Mouse (Mus musculus) left cerebral cortex, adult 18-20 months (tissue): ENCODE data around the gene Lgals7. TPM values are rescaled to one million over a fixed set of nuclear protein-coding genes. Genes with fewer than 3 reads are reported as not detected.
A peak's percentile ranks its signal among the peaks of the same experiment; 100 is the strongest.

Experiments
- DNase-seq, 2 experiments: peaks; one replicate each; pipeline ENCODE4 v3.0.0; 2021 to 2022; ENCODE audit warnings: low spot score in 2 of 2, mixed read lengths in 1 of 2
- long read RNA-seq, 2 experiments: library from polyadenylated mRNA; stranded (forward); transcript quantifications; one replicate each; pipeline ENCODE4 v2.0.0; 2021
- total RNA-seq, 2 experiments: library from RNA; stranded (reverse); gene quantifications; 2 replicates each; pipeline ENCODE4 v1.2.3; 2021

Lgals7 gene
- under 1 TPM in 1 of 2 experiments, not detected in 1; 0.74 TPM for total RNA-seq
- long read RNA-seq, experiment 1: 0 reads
- long read RNA-seq, experiment 2: 0 reads

- no peak for DNase-seq
Observed at GRCm38 (mm10) chr7:28863540-28863939, at the start of gene Lgals7. Gene Lgals7 (plus strand): TSS chr7:28863853.

DNA sequence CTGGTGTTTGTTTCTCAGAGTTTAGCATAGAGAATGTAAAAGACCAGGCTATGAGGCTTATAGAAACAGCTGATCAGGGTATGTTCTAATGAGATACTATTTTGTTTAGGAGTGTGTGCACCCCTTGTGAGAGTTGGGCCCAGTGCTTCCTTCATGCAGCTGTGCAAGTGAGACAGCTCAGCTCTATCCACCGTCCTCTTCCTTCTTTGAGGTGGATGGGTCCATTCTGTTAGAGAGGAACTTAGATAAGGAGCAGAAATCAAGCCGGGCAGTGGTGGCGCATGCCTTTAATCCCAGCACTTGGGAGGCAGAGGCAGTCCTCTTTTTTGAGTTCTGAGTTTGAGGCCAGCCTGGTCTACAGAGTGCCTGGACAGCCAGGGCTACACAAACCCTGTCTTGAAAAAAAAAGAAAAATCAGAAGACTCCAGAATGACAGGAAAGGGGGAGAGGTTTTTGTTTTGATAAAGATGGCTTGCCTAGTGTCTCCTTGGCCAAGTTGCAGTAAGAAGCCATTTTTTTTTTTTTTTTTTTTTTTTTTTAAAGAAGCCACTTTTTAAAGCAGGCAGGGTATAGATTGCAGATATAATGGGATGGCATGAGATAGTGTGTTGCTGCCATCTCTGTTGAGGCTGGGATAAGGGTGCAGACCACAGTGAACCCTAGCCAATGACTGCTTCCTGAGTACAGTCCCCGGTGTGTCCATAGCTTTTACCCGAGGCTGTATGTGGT lies 49.2 kb upstream of the Lgals7 start:
- no peak for DNase-seq

DNA sequence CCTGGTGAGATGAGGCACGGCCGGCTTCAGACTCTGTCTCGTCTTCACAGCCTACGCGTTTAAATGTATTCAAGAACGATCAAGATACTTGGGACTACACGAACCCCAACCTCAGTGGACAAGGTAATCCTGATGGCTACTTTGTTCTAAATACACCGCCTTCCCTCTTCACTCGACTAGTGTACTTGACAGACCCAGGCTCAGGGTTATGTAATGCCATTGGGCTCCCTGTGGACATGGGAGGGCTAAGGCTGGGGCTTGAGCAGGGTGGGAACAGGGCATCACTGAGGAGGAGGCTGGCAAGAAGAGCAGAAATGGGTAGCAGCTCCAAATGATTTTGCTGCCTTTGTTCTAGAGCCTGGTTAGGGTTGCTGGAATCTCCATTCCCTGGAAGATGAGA lies 48.4 kb upstream of the Lgals7 start:
- no peak for DNase-seq

- no peak for DNase-seq
Observed at GRCm38 (mm10) chr7:28816201-28816600, 47.5 kb upstream of the Lgals7 start.

DNA sequence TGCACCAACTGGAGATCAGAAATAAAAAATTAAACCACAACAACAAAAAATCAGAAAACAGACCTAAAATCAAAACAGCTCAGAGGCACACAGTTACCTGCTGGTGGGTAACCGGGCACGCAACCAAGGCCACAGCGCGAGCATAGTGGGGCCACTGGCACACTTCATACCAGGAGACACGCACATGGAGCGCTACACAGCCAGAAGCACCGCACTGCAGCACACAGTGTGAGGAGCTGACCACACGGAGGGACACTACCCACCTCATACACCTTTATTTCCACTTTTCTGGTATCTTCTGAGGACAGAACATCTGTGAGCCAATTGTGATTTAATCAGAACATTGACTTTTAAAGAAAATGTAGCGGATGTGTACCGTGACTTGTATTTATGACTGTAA lies 46.7 kb upstream of the Lgals7 start:
- no peak for DNase-seq

DNA sequence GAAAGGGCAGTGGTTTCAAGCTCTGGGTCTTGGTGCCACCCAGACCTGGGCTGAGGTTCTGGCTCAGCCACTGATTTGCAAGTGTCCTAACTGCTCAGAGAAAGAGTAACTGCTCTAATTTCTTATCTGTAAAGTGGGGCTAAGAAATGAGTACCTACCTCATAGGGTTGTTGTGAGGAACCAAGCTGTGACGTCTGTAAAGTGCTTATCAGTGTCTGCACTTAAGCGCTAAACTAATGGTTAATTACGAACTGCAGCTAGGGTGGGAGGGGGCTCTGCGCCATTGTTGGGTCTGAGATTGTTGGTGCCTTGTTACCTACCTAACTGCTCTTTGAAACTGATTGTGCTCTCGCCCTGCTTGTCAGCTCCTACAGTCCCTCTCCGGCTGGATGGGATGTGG lies 46.1 kb upstream of the Lgals7 start:
- no peak for DNase-seq

DNA sequence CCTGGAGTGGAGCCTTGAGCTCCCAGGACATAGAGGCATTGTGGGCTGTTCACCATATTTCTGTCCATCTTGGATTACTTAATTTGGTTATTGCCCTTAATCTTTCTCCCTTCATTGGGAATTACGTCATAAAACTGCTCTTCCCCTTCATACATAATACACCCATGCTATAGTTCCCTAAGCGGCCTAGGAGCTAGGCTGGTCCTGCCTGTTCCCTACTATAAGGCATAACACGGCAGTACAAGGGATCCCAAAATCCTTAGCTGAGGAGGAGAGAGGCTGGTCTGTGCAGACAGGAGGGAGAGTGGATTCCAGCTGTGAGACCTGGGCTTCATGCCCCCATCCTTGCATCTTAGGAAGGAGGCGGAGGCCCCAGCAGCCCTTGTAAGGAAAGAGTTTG lies 45.7 kb upstream of the Lgals7 start:
- no peak for DNase-seq

GRCm38 (mm10) chr7:28818436-28818835 lies 45.2 kb upstream of the Lgals7 start:
- DNase-seq: no peak

GRCm38 (mm10) chr7:28818861-28819452 lies 44.7 kb upstream of the Lgals7 start:
- DNase-seq: no peak

DNA sequence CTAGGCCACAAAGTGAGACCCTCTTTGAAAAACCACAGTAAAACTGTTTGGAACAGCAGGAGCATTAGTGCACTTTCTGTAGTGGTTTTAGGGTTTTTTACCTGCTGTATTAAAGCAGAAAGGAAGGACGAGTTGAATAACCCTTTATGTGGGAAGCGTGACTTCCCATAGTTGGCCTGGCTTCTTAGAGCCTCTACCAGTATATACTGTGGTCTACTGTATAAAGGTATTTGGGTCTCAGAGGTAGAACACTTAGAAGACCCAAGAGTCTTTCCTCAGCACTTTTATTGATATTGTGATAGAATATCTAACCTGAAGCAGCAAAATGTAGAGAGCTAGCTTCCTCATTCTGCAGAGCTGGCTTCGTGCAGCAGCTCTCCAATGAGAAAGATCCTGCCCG lies 44.1 kb upstream of the Lgals7 start:
- DNase-seq: no peak

DNA sequence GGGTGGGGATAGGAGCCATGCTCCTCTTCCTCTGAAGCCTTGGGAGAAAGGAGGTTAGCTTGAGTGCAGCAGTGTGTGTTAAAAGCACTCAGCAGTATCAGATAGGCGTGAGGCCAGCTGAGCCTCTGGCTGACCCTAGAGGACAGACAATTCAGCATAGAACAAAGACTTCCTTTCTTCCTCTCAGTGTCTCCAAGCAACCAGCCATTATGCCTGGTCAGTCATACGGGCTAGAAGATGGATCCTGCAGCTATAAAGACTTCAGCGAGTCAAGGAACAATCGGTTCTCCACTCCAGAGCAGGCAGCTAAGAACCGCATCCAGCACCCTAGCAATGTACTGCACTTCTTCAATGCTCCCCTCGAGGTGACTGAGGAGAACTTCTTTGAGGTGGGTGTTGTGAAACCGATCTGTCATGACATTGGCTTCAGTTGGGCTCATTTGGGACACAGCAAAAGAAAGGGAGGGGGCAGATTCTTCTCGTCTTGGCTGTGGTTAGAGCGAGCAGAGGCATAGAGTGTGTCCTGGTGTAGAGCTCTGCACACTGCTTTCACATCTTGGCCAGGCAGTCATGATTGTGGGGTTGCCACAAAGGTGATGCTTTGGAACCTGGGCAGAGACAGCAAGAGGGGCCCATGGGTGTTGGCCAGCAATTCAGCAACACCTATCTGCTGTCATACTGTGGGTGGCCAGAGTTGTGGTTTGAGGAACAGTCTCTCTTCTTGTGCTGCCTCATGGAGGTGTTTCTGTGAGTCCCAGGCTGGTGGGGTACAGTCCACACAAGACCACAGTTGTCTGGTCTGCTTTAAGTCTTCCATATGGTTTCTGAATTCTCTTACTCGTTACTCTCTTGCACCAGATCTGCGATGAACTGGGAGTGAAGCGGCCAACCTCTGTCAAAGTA lies 43.0 kb upstream of the Lgals7 start:
- no peak for DNase-seq

- peak; percentile 66 to 80 for DNase-seq
Observed at GRCm38 (mm10) chr7:28821261-28821831, 42.3 kb upstream of the Lgals7 start.

GRCm38 (mm10) chr7:28822556-28822955 lies 41.1 kb upstream of the Lgals7 start:
- no peak for DNase-seq

GRCm38 (mm10) chr7:28822993-28823903 lies 40.4 kb upstream of the Lgals7 start:
- DNase-seq: no peak

- DNase-seq: no peak
Observed at GRCm38 (mm10) chr7:28823932-28824331, 39.7 kb upstream of the Lgals7 start.

GRCm38 (mm10) chr7:28824941-28825685 lies 38.5 kb upstream of the Lgals7 start, which contains the start of gene Ech1:
Gene Ech1 (plus strand): TSS chr7:28825217.
- peak; percentile 86 for DNase-seq

DNA sequence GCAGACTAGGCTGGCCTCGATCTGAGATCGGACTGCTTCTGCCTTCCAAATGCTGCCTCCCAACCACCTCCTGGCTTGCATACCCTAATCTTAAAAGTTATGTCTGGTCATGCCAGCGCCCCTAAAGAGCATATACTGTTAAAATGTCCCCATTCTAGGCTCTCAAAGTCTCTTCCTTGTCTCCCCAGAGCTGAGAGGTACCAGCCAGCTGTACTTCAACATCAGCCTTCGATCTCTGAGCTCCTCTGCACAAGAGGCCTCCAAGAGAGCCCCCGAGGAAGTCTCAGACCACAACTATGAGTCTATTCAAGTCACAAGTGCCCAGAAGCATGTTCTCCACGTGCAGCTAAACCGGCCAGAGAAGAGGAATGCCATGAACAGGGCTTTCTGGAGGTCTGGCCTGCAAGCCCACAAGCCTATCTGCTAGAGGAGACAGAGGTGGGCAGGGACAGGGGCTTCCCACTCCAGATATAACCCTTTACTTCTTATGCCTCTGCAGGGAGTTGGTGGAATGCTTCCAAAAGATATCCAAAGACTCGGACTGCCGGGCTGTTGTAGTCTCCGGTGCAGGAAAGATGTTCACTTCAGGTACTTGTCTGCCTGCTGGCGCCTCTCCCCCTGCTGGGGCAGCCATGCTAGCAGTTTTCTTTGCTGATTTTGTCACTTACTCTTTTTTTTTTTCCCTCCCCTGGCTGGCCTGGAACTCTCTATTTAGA lies 37.8 kb upstream of the Lgals7 start:
- no peak for DNase-seq

DNA sequence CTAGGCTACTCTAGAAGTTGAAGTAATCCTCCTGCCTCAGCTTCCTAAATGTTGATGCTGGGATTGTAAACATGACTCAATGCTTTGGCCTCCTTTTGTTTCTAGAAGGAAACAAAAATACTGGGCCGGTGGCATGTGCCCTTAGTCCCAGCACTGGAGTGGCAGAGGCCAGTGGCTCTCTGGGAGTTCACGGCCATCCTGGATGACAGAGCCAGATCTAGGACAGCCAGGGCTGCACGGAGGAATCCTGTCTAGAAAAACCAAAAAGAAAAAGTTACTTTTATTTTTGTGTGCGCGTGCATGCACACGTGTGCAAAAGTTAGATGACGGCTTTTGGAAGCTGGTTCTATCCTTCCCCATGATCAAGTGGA lies 37.3 kb upstream of the Lgals7 start:
- no peak for DNase-seq

- DNase-seq: peak; percentile 69 to 70
Observed at GRCm38 (mm10) chr7:28827338-28827737, 36.3 kb upstream of the Lgals7 start.
